Mouse (Mus musculus): ENCODE data around the gene Olfr1342.

- TF ChIP-seq POLR2A (IDR thresholded peaks at IDR 0.05; ENCODE audit: low read depth, low read length): no peak
- no peak for TF ChIP-seq CTCF (IDR thresholded peaks at IDR 0.05; ENCODE audit: extremely low read depth, insufficient read length, insufficient replicate concordance, low read depth, low read length)
Measured at GRCm38 (mm10) chr4:118642346-118643190, 50.0 kb downstream of the Olfr1342 start.

Data from small intestine, adult 2 months (tissue).